Mouse (Mus musculus) inflammation-experienced regulatory T-cells, adult 16 weeks (primary cell): ENCODE measurements around the gene Senp5. TPM values are rescaled to one million over a fixed set of nuclear protein-coding genes. Genes with fewer than 3 reads are reported as not detected.

Source experiments
- polyA plus RNA-seq: library from polyadenylated mRNA; unstranded; fragments of 100-300 nt; shearing (Covaris generic); gene quantifications from one replicate; pipeline ENCODE4 v1.2.1, GENCODE M21; 2017

The Senp5 gene
- polyA plus RNA-seq = 21.5 TPM

GRCm38 (mm10) chr16:32002509-32003477 is at the start of gene Senp5:
Gene Senp5 (minus strand): TSS chr16:32003287.

DNA sequence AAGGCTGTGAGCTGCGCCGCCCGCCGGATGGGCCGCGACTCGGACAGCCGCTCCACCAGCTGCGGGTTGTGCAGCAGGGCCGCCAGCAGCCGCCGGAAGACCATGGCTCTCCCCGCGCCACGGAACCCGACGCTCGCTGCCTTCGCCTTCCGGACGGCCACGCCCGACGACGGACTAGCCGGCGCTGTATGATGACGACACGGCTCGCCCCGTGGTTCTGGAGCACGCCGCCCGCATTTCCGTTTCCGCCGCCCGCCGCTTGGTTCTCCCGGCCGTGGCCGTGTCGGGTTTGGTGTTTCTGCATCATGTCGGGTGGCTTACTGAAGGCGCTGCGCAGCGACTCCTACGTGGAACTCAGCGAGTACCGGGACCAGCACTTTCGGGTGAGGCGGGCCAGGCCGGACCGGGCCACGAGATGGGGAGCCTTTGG is 54.7 kb downstream of the Senp5 start, which contains the start of the genes 0610012G03Rik and Ncbp2:
Gene 0610012G03Rik (minus strand): TSS at position 150 of the 430 bp plus-strand sequence.
Gene Ncbp2 (plus strand): TSS at position 169 of the 430 bp plus-strand sequence.

DNA sequence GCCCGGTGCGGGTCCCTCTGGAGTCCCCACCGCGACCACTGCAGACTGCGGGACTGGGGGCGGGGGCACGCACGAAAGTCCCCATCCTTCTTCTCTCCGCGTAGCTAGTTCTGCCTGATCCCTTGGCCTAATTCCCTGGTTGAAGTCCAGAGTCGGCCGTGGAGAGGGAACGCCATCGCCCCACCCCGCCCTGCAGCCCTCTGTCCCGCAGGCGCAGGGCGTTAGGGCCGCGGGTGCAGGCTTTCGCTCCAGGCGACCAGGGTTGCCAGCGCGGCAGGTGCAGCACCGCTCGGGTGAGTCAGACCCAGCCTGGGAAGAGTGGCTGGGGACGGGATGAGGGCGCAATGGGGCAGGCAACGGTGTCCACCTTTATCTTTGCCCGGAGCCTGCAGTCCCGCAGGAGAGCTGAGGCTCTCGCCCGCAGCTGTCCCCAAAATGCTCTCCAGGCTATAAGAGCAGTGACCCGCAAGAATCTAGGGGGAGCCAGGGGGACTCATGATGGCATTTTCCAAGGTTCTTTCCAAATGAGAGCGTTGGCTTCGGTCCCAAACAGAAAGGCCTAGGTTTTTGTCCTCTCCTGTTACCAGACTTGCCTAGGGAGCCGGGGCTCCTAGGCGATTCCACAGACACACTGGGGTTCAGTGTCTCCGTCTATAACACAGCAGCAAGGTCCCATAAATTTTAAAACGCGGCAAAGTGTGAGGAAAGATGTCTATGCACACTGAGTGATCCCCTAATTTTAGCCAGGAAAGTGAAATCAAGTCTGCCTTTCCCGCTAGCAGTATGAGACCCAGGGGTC is 69.1 kb downstream of the Senp5 start, which contains the start of gene Pigz:
Gene Pigz (plus strand): TSS at position 101 of the 799 bp plus-strand sequence.

Other genes with a start within 250 kb of the Senp5 start
- gene Meltf, start 124.5 kb downstream of the Senp5 start, polyA plus RNA-seq = not detected
- gene Pigz, start 69.4 kb downstream of the Senp5 start, polyA plus RNA-seq = 0.52 TPM
- gene 0610012G03Rik, start 54.8 kb downstream of the Senp5 start, polyA plus RNA-seq = 5.1 TPM
- 53.5 TPM for gene Ncbp2, start 54.8 kb downstream of the Senp5 start, polyA plus RNA-seq
- 89.5 TPM for gene Pak2, start 76.1 kb upstream of the Senp5 start, polyA plus RNA-seq
- 149 TPM for gene Pigx, start 96.5 kb upstream of the Senp5 start, polyA plus RNA-seq
- 45.3 TPM for gene Cep19, start 96.5 kb upstream of the Senp5 start, polyA plus RNA-seq
- 97.3 TPM for gene Nrros, start 162.3 kb upstream of the Senp5 start, polyA plus RNA-seq
- not detected for gene Bex6, start 176.5 kb upstream of the Senp5 start, polyA plus RNA-seq
- gene Fbxo45, start 243.9 kb upstream of the Senp5 start, polyA plus RNA-seq = 3.0 TPM
- gene Wdr53, start 243.9 kb upstream of the Senp5 start, polyA plus RNA-seq = 22.0 TPM